Mouse (Mus musculus) lung, embryonic 14.5 days (tissue): ENCODE results near the gene Hoxd4. TPM values are rescaled to one million over a fixed set of nuclear protein-coding genes. Genes with fewer than 3 reads are reported as not detected.
A peak's percentile ranks its signal among the peaks of the same experiment; 100 is the strongest.

Experiments used
- ATAC-seq: fragments of 200-750 bp; cut with Nextera tagmentation; 2 replicates; pipeline ENCODE4 v1.8.0; 2017; ENCODE audit warnings: mild to moderate bottlenecking, moderate TSS enrichment, moderate library complexity; ENCODE audit not compliant: insufficient read depth
- DNase-seq: peaks from one replicate; pipeline ENCODE4 v3.0.0-alpha.2; 2015
- H3K27ac ChIP-seq: fragments of 300-500 bp; sonication (generic); 2 replicates; pipeline ENCODE4 v1.5.1; 2014; ENCODE audit warnings: low read depth, mild to moderate bottlenecking, moderate library complexity
- H3K27me3 ChIP-seq: fragments of 300-500 bp; sonication (generic); 2 replicates; pipeline ENCODE4 v1.6.1; 2014; ENCODE audit warnings: low read length, control low read depth; ENCODE audit not compliant: insufficient read depth
- H3K36me3 ChIP-seq: fragments of 300-500 bp; sonication (generic); 2 replicates; pipeline ENCODE4 v1.6.1; 2014; ENCODE audit warnings: control low read depth; ENCODE audit not compliant: insufficient read depth
- H3K4me1 ChIP-seq: fragments of 300-500 bp; sonication (generic); 2 replicates; pipeline ENCODE4 v1.6.1; 2014; ENCODE audit warnings: antibody characterized with exemption, control low read depth; ENCODE audit not compliant: insufficient read depth
- H3K4me2 ChIP-seq: fragments of 300-500 bp; sonication (generic); 2 replicates; pipeline ENCODE4 v1.6.1; 2014; ENCODE audit warnings: mild to moderate bottlenecking
- H3K4me3 ChIP-seq: fragments of 300-500 bp; sonication (generic); 2 replicates; pipeline ENCODE4 v1.5.1; 2014; ENCODE audit warnings: low read depth, low read length
- H3K9ac ChIP-seq: fragments of 300-500 bp; sonication (generic); 2 replicates; pipeline ENCODE4 v1.6.1; 2014
- H3K9me3 ChIP-seq: fragments of 300-500 bp; sonication (generic); 2 replicates; pipeline ENCODE4 v1.6.1; 2016; ENCODE audit warnings: low read depth, low read length, control low read depth
- CTCF ChIP-seq: IDR thresholded peaks from 2 replicates; pipeline ENCODE4 v1.5.1; 2016; ENCODE audit warnings: antibody characterized with exemption, low read depth
- WGBS: fragments of 180-500 bp; shearing (Covaris S2); extraction: QIAGEN DNeasy Blood & Tissue Kit; methylation state at CpG from one replicate; pipeline ENCODE4 v1.1.7; 2014; 5-methylcytosine and 5-hydroxymethylcytosine counted together
- polyA plus RNA-seq: library from polyadenylated mRNA; unstranded; fragments of >200 nt; fragmentation: Nextera tagmentation; extraction: Ambion mirVana; gene quantifications from 2 replicates; pipeline ENCODE4 v1.2.1, GENCODE M21; 2014

Gene Hoxd4
- polyA plus RNA-seq, 1 experiment from 2014 or later = not detected

DNA sequence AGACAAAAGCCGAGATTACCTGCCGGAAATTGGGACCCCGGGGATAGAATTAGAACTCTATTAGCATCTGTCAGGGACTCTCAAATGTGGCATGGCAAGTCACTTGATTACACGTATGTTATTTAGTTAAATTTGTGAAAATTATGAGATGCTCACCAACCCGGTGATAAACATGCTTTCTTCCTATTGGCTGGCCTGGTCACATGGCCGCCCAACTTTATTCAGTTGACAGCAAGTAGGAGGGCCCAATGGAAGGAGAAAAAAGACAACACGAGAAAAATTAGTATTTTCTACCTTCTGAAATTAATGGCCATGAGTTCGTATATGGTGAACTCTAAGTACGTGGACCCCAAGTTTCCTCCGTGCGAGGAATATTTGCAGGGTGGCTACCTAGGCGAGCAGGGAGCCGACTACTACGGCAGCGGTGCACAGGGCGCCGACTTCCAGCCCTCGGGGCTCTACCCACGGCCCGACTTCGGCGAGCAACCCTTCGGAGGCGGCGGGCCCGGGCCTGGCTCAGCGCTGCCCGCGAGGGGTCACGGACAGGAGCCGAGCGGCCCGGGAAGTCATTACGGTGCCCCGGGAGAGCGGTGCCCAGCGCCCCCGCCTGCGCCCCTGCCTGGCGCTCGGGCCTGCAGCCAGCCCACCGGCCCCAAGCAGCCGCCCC, 15.4 kb downstream of the Hoxd4 start:
- no peaks in the 10 kb centered on the region for H3K9me3 ChIP-seq
- no peak for TF ChIP-seq CTCF
- no peak for ATAC-seq
- no peaks in the 10 kb centered on the region for H3K4me1 ChIP-seq
- DNase-seq = no peak
- WGBS = 2% methylated on average over 43 of the region's 43 CpGs
- H3K27me3 ChIP-seq = peaks cover 99% of the 10 kb centered on the region
- peak overlapping the region; percentile 34 for H3K4me2 ChIP-seq
- H3K27ac ChIP-seq = no peak overlapping the region
- H3K36me3 ChIP-seq = no peaks in the 10 kb centered on the region
- peak overlapping the region; percentile 21 for H3K4me3 ChIP-seq
- H3K9ac ChIP-seq = no peak overlapping the region

GRCm38 (mm10) chr2:74727640-74728302, 16.0 kb downstream of the Hoxd4 start:
- no peak; the same call in 1 of the 2 replicates for ATAC-seq
- Histone ChIP-seq H3K4me2 (peak overlapping the region; percentile 34), H3K4me3 (peak overlapping the region; percentile 21), H3K27ac (no peak overlapping the region), H3K4me1 (no peaks in the 10 kb centered on the region), H3K36me3 (no peaks in the 10 kb centered on the region), H3K9me3 (no peaks in the 10 kb centered on the region), H3K27me3 (peaks cover 99% of the 10 kb centered on the region), H3K9ac (no peak overlapping the region)
- 2% methylated on average over 25 of the region's 25 CpGs for WGBS
- DNase-seq = no peak
- TF ChIP-seq CTCF = no peak

DNA sequence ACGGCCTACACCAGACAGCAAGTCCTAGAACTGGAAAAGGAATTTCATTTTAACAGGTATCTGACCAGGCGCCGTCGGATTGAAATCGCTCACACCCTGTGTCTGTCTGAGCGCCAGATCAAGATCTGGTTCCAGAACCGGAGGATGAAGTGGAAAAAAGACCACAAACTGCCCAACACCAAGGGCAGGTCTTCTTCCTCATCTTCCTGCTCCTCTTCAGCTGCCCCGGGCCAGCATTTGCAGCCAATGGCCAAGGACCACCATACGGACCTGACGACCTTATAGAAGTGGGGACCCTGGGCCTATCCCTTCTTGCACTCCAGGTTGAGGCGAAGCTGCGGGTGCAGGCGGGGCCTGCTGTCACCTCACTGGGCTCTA, 16.6 kb downstream of the Hoxd4 start:
- Histone ChIP-seq H3K9me3 (no peaks in the 10 kb centered on the region), H3K4me2 (no peak overlapping the region), H3K4me1 (no peaks in the 10 kb centered on the region), H3K27me3 (peaks cover 99% of the 10 kb centered on the region), H3K4me3 (no peak overlapping the region), H3K36me3 (no peaks in the 10 kb centered on the region), H3K9ac (no peak overlapping the region), H3K27ac (no peak overlapping the region)
- 13% methylated on average over 13 of the region's 13 CpGs for WGBS
- ATAC-seq (no peak), DNase-seq (no peak)
- no peak for TF ChIP-seq CTCF

DNA sequence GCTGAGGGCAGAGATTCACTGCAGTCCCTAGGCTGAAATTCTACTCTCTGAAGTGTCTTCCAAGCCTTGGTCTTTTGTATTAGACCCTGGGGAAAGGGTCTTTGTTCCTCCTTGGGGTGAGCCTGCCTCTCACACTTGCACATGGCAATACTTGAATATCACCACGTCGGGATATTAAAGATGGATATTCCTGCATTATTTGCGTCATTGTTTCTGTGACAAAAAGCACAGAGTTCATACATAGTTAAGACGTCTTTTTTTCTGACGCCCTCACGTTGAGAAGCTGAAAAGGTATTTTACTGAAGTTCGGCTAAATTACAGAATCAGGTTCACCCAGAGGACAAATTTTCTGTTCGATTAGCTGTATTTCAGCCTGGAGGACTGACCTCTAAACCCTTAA, 18.6 kb downstream of the Hoxd4 start:
- no peaks in the 10 kb centered on the region for H3K9me3 ChIP-seq
- DNase-seq (no peak), ATAC-seq (no peak)
- peaks cover 99% of the 10 kb centered on the region for H3K27me3 ChIP-seq
- no peak for TF ChIP-seq CTCF
- H3K4me2 ChIP-seq = no peak overlapping the region
- no peak overlapping the region for H3K27ac ChIP-seq
- no peak overlapping the region for H3K4me3 ChIP-seq
- no peaks in the 10 kb centered on the region for H3K4me1 ChIP-seq
- H3K9ac ChIP-seq = no peak overlapping the region
- no peaks in the 10 kb centered on the region for H3K36me3 ChIP-seq
- WGBS = 12% methylated on average over 8 of the region's 8 CpGs

DNA sequence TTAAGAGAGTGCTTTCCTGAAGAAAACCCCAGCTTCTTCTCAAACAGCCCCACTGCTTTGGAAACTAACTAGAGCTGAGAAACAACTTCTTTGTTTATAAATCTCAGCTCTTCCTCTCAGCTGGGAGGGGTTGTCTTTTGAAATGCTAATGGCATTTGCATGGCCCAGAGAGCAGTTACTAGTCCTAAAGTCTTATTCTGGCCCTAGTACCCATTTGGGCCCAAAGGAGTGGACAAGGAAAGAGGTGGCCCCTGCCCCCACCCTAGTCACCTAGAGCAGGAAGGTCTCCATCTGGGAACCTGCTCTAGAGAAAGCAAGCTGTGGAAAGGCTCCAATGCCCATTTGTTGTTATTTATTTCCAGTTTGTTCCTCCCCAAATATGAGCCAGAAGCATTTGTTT, 19.3 kb downstream of the Hoxd4 start:
- ATAC-seq (no peak), DNase-seq (no peak)
- no peak overlapping the region for H3K4me2 ChIP-seq
- H3K9me3 ChIP-seq = no peaks in the 10 kb centered on the region
- peaks cover 99% of the 10 kb centered on the region for H3K27me3 ChIP-seq
- H3K9ac ChIP-seq = no peak overlapping the region
- H3K27ac ChIP-seq = no peak overlapping the region
- H3K36me3 ChIP-seq = no peaks in the 10 kb centered on the region
- TF ChIP-seq CTCF = no peak
- H3K4me1 ChIP-seq = no peaks in the 10 kb centered on the region
- no peak overlapping the region for H3K4me3 ChIP-seq

GRCm38 (mm10) chr2:74731799-74732512, 20.2 kb downstream of the Hoxd4 start:
- no peak overlapping the region for H3K9ac ChIP-seq
- no peak overlapping the region for H3K4me3 ChIP-seq
- H3K4me2 ChIP-seq = no peak overlapping the region

More at GRCm38 (mm10) chr2:74731799-74732512, 20.2 kb downstream of the Hoxd4 start:
- no peaks in the 10 kb centered on the region for H3K36me3 ChIP-seq
- 8% methylated on average over 9 of the region's 9 CpGs for WGBS
- H3K27me3 ChIP-seq = peaks cover 99% of the 10 kb centered on the region
- DNase-seq (no peak), ATAC-seq (no peak)
- H3K9me3 ChIP-seq = no peaks in the 10 kb centered on the region
- H3K27ac ChIP-seq = no peak overlapping the region
- no peak for TF ChIP-seq CTCF
- no peaks in the 10 kb centered on the region for H3K4me1 ChIP-seq
